Mouse (Mus musculus) retina, postnatal 7 days (tissue): ENCODE results near the gene Med12l.

Experiments
- DNase-seq: peaks from one replicate; pipeline ENCODE4 v3.0.0-alpha.2; 2012; ENCODE audit warnings: low read depth, low spot score

Gene Med12l

GRCm38 (mm10) chr3:59248031-59248430, 242.4 kb downstream of the Med12l start:
- DNase-seq = no peak

GRCm38 (mm10) chr3:59250454-59250853, 244.8 kb downstream of the Med12l start:
- DNase-seq = no peak

GRCm38 (mm10) chr3:59257740-59258664, 252.4 kb downstream of the Med12l start:
- no peak for DNase-seq

- DNase-seq = no peak
These were observed 255.1 kb downstream of the Med12l start for GRCm38 (mm10) chr3:59260745-59261144.

- DNase-seq = no peak
These were observed 256.3 kb downstream of the Med12l start for GRCm38 (mm10) chr3:59261709-59262472.

GRCm38 (mm10) chr3:59262704-59263103, 257.1 kb downstream of the Med12l start, which contains the start of gene P2ry12:
P2ry12 (minus strand) TSS chr3:59262871.
- DNase-seq = no peak

- DNase-seq = no peak
These were observed 257.8 kb downstream of the Med12l start for GRCm38 (mm10) chr3:59263417-59263816.

GRCm38 (mm10) chr3:59263988-59264387, 258.4 kb downstream of the Med12l start:
- no peak for DNase-seq

GRCm38 (mm10) chr3:59270811-59271210, 265.2 kb downstream of the Med12l start:
- no peak for DNase-seq

- no peak for DNase-seq
These were observed 272.1 kb downstream of the Med12l start for GRCm38 (mm10) chr3:59277502-59278253.

GRCm38 (mm10) chr3:59278254-59278533, 272.6 kb downstream of the Med12l start:
- DNase-seq = no peak

- DNase-seq = no peak
These were observed 273.0 kb downstream of the Med12l start for GRCm38 (mm10) chr3:59278620-59279019.

GRCm38 (mm10) chr3:59290551-59290950, 284.9 kb downstream of the Med12l start:
- no peak for DNase-seq

GRCm38 (mm10) chr3:59293437-59294199, 288.0 kb downstream of the Med12l start:
- no peak for DNase-seq

- no peak for DNase-seq
These were observed 290.3 kb downstream of the Med12l start for GRCm38 (mm10) chr3:59295699-59296562.

- no peak for DNase-seq
These were observed 291.0 kb downstream of the Med12l start for GRCm38 (mm10) chr3:59296563-59297130.

- no peak for DNase-seq
These were observed 292.0 kb downstream of the Med12l start for GRCm38 (mm10) chr3:59297653-59298052.

- no peak for DNase-seq
These were observed 299.3 kb downstream of the Med12l start for GRCm38 (mm10) chr3:59304944-59305343.

GRCm38 (mm10) chr3:59305518-59305917, 299.9 kb downstream of the Med12l start:
- no peak for DNase-seq

GRCm38 (mm10) chr3:59312610-59313009, 307.0 kb downstream of the Med12l start:
- DNase-seq = no peak
